Mouse (Mus musculus) bone marrow, adult 2 months (tissue): Measurements from ENCODE around the gene Zfp59. TPM values are rescaled to one million over a fixed set of nuclear protein-coding genes. Genes with fewer than 3 reads are reported as not detected.
"Not testable (repeated sequence)": the region's sequence is repeated elsewhere in the genome, so short reads cannot be mapped to it uniquely, and the experiment has no call there.

ENCODE experiments used
- H3K27ac ChIP-seq: fragments of 200-500 bp; 2 replicates; pipeline ENCODE4 v1.5.1; 2012; ENCODE audit warnings: low read depth, mild to moderate bottlenecking, control low read depth, inconsistent platforms, low read length; ENCODE audit not compliant: control insufficient read depth, poor library complexity, insufficient read depth
- H3K4me1 ChIP-seq: fragments of 200-500 bp; 2 replicates; pipeline ENCODE4 v1.6.1; 2011; ENCODE audit warnings: low read length; ENCODE audit not compliant: control insufficient read depth, insufficient read depth
- H3K4me3 ChIP-seq: fragments of 200-500 bp; replicated peaks from 2 replicates; pipeline ENCODE3; 2011; ENCODE audit warnings: mild to moderate bottlenecking, low read depth, low read length, control low read depth; ENCODE audit not compliant: control insufficient read depth
- CTCF ChIP-seq: fragments of 200-500 bp; IDR thresholded peaks from 2 replicates; pipeline ENCODE4 v1.5.1; 2011; ENCODE audit warnings: low read length, control low read depth; ENCODE audit not compliant: control insufficient read depth, insufficient read depth
- POLR2A ChIP-seq: fragments of 200-500 bp; IDR thresholded peaks from 2 replicates; pipeline ENCODE4 v1.6.1; 2011; ENCODE audit warnings: low read depth, mild to moderate bottlenecking, control low read depth, low read length, borderline replicate concordance; ENCODE audit not compliant: control insufficient read depth
- WGBS: fragments of 180-500 bp; shearing (Covaris S2); methylation state at CpG from one replicate; pipeline ENCODE4 v1.1.7; 2018; 5-methylcytosine and 5-hydroxymethylcytosine counted together
- polyA plus RNA-seq: library from polyadenylated mRNA; stranded (reverse); fragments of >200 nt; gene quantifications from 2 replicates; pipeline ENCODE4 v1.2.4, GENCODE M21; 2011; ENCODE audit warnings: low replicate concordance; ENCODE audit not compliant: missing spikeins, insufficient read depth, insufficient read length

The Zfp59 gene
- 0.95 and 1.2 TPM in 2 replicates for polyA plus RNA-seq

DNA sequence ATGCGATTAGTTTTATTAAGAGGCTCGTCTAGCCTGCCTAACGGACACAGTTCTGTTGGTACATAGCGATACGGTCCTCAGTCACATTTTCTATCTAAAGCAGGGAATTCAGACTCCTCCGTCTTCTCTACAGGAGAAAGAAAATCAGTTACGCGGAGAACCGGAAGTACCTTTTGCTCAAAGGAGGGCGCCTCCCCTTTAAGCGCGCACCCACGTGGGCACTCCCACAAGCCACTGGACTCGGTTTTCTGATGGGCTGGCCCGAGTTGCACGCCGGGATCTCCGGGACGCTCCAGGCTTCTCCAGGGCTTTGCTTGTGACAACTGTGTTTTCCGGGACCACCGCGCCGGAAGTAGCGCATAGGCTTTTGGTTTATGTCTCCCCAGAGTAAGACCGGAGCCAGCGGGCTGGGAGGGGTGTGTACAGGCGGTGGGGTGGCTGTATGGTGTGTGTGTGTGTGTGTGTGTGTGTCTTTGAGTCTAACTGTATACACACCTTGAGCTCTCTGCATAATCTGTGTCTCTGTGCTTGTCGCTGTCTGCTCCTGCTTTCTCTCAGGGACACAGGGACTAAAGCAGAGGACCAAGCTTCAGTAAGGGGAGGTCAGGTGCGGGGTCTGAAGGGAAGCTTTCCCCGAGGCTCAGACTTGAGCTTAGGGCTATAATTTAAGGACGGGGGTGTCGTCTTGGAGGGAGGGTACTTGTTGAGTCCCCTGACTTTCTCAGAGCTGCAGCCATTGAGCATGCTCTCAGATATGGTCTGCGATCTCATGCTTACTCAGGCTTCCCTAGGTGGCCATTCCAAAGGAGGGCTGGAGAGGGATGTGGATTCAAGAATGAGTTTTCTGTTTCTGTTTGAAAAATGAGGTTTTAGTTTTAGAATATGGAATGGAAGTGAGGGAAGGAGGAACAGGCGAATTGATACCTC is at the start of gene Zfp59:
TSS of gene Zfp59 (plus strand) at position 285 of the 927 bp plus-strand sequence.
- peak within 1 kb of the TSS; percentile 81 for H3K4me3 ChIP-seq
- H3K27ac ChIP-seq, result no peak within 1 kb of the TSS
- TF ChIP-seq CTCF (no peak), POLR2A (0 out of 2 replicates have a peak, but pooled peaks have one; percentile 31)
- 4% methylated on average over 34 of the region's 34 CpGs for WGBS
- no peaks in the 10 kb centered on the region for H3K4me1 ChIP-seq

GRCm38 (mm10) chr7:27789306-27789705 is 49.1 kb upstream of the Zfp59 start:
- TF ChIP-seq CTCF (no peak), POLR2A (no peak)
- Histone ChIP-seq H3K4me1 (no peaks in the 10 kb centered on the region), H3K27ac (no peak overlapping the region), H3K4me3 (no peak overlapping the region)
- 83% methylated on average over 5 of the region's 5 CpGs for WGBS

- H3K4me1 ChIP-seq, H3K27ac ChIP-seq, H3K4me3 ChIP-seq: not testable (repeated sequence)
- 39% methylated on average over 3 of the region's 3 CpGs for WGBS
These were observed 44.5 kb upstream of the Zfp59 start for GRCm38 (mm10) chr7:27793865-27794264.

DNA sequence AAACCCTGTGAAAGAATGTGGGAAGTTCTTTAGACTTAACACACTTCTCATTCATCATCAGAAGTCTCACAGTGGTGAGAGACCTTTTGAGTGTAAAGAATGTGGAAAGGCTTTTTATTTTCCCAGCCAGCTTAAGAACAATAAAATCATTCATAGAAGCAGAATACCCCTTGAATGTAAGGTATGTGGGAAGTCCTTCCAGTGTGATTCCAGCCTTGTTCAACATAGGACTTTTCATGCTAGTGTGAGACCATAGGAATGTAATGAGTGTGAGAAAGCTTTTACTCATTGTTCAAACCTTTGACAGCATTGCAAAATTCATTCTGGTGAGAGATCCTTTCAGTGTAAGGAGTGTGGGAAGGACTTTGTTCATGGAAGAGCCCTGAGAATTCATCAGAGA is 43.8 kb upstream of the Zfp59 start:
- Histone ChIP-seq H3K27ac (no peak overlapping the region), H3K4me3 (no peak overlapping the region), H3K4me1 (no peaks in the 10 kb centered on the region)
- TF ChIP-seq POLR2A (no peak), CTCF (no peak)

DNA sequence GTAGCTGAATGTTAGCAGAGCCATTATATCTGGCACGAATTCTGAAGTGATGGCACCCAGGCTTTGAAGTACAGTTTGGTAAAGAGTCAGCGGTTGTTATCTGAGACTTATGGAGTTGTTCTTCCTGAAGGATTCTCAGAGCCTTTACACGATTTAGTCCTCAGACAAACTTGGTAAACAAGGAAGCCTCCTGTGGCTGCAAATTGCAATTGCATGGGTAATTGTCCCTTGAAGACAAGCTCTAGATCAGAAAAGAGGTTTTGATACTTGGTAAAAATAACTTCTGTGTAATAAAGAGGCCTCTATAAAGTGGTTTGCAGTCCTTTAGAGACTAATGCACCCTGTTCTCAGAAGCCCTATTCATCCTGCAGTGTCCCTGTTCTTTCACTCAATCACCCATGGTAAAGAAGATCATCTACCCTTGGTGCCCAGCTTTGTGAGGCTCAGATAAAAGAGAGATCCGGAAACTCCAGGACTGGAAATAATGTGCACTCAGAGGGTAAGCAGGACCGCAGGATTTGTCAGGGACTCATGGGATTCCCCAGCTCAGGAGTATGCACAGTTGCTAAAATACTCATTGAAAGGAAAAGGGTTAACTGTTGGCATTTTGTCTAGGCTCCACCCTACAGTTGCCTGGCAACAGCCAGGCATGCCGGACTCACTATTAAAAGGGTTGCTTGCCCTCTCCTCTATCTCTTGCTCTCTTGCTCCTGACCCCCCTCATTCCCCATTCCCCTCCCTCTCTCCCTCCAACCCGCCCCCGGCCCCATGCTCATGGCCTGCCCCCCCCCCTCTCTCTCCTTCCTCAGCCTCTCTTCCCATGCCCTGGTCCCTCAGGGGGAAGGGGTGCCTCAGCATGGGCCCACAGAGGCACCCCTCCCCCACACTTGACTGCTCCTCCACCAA is 40.2 kb upstream of the Zfp59 start:
- no peak overlapping the region for H3K4me3 ChIP-seq
- TF ChIP-seq POLR2A (no peak), CTCF (no peak)
- H3K4me1 ChIP-seq, result no peaks in the 10 kb centered on the region
- WGBS, result 52% methylated on average over 8 of the region's 8 CpGs
- H3K27ac ChIP-seq, result no peak overlapping the region

- H3K4me1 ChIP-seq, result no peaks in the 10 kb centered on the region
- H3K27ac ChIP-seq, result no peak overlapping the region
- TF ChIP-seq POLR2A, result no peak
- no peak for TF ChIP-seq CTCF
- H3K4me3 ChIP-seq, result no peak overlapping the region
- 51% methylated on average over 2 of the region's 2 CpGs for WGBS
These were observed 37.3 kb upstream of the Zfp59 start for GRCm38 (mm10) chr7:27801137-27801536.

- no peak for TF ChIP-seq CTCF
- no peak for TF ChIP-seq POLR2A
- no peak overlapping the region for H3K4me3 ChIP-seq
- WGBS, result 86% methylated on average over 5 of the region's 5 CpGs
- no peak overlapping the region for H3K27ac ChIP-seq
- no peaks in the 10 kb centered on the region for H3K4me1 ChIP-seq
These were observed 35.4 kb upstream of the Zfp59 start for GRCm38 (mm10) chr7:27802986-27803385.
